Mouse (Mus musculus) cortical plate, adult 2 months (tissue): ENCODE data around the gene Slc27a4.

Experiments
- CTCF ChIP-seq: fragments of 200-500 bp; IDR thresholded peaks from 2 replicates; pipeline ENCODE4 v1.5.1; 2011; ENCODE audit warnings: mild to moderate bottlenecking, control low read depth, low read length; ENCODE audit not compliant: insufficient read depth; ENCODE audit errors: extremely low read depth
- POLR2A ChIP-seq: fragments of 200-500 bp; IDR thresholded peaks from 2 replicates; pipeline ENCODE4 v1.6.1; 2011; ENCODE audit warnings: mild to moderate bottlenecking, low read length, control low read depth; ENCODE audit not compliant: insufficient read depth; ENCODE audit errors: extremely low read depth

- TF ChIP-seq CTCF, result no peak
- TF ChIP-seq POLR2A, result no peak
Observed at GRCm38 (mm10) chr2:29773323-29773722, 29.1 kb upstream of the Slc27a4 start.
